Mouse (Mus musculus): Measurements from ENCODE around the gene Hgd. TPM values are rescaled to one million over a fixed set of nuclear protein-coding genes. Genes with fewer than 3 reads are reported as not detected.
A peak's percentile ranks its signal among the peaks of the same experiment; 100 is the strongest.

The Hgd gene
- polyA plus RNA-seq, 1 experiment, result 0.08 TPM

DNA sequence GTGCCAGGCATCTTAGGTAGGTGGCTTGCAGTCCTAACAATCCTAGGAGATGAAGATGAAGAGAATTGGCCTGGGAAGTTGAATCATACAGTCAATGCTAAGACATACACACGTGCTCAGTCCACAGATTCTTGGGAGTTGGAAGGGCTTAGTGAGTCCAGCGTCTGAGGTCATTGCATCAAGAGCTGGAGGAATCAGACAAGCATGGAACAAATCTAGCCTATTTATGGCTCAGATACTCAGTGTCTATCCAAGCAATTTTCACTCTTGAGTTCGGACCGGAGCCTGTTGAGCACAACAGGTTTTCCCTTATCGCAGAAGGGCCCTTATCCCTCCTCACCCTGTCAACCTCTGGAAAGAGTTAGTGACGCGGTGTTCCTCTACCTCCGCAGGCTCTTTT is 11.6 kb downstream of the Hgd start:
- H3K4me3 ChIP-seq (ENCODE audit: low read depth, low read length), result no peak overlapping the region
- WGBS, result 71% methylated on average over 8 of the region's 8 CpGs
- H3K36me3 ChIP-seq (ENCODE audit: control insufficient read depth, insufficient read depth, low read length), result no peaks in the 10 kb centered on the region
- H3K27ac ChIP-seq (ENCODE audit: insufficient read depth, low read depth, low read length), result peak overlapping the region; percentile 76
- no peaks in the 10 kb centered on the region for H3K27me3 ChIP-seq (ENCODE audit: control insufficient read depth, insufficient read depth, low read length)
- H3K4me1 ChIP-seq (ENCODE audit: control insufficient read depth, insufficient read depth, insufficient read length, low read length), result peaks cover 23% of the 10 kb centered on the region; the same call in 1 of the 2 replicates
- TF ChIP-seq POLR2A (IDR thresholded peaks at IDR 0.05; ENCODE audit: low read depth, low read length) (no peak), CTCF (IDR thresholded peaks at IDR 0.05; ENCODE audit: extremely low read depth, insufficient read length, insufficient replicate concordance, low read depth, low read length) (no peak)

GRCm38 (mm10) chr16:37597412-37597811 is 17.5 kb downstream of the Hgd start:
- Histone ChIP-seq H3K36me3 (ENCODE audit: control insufficient read depth, insufficient read depth, low read length) (no peaks in the 10 kb centered on the region), H3K4me1 (ENCODE audit: control insufficient read depth, insufficient read depth, insufficient read length, low read length) (peaks cover 12% of the 10 kb centered on the region; the same call in 1 of the 2 replicates), H3K27me3 (ENCODE audit: control insufficient read depth, insufficient read depth, low read length) (no peaks in the 10 kb centered on the region; the same call in 1 of the 2 replicates), H3K27ac (ENCODE audit: insufficient read depth, low read depth, low read length) (peak overlapping the region; percentile 87), H3K4me3 (ENCODE audit: low read depth, low read length) (no peak overlapping the region)
- WGBS, result 21% methylated on average over 5 of the region's 5 CpGs
- TF ChIP-seq CTCF (IDR thresholded peaks at IDR 0.05; ENCODE audit: extremely low read depth, insufficient read length, insufficient replicate concordance, low read depth, low read length) (no peak), POLR2A (IDR thresholded peaks at IDR 0.05; ENCODE audit: low read depth, low read length) (no peak)

DNA sequence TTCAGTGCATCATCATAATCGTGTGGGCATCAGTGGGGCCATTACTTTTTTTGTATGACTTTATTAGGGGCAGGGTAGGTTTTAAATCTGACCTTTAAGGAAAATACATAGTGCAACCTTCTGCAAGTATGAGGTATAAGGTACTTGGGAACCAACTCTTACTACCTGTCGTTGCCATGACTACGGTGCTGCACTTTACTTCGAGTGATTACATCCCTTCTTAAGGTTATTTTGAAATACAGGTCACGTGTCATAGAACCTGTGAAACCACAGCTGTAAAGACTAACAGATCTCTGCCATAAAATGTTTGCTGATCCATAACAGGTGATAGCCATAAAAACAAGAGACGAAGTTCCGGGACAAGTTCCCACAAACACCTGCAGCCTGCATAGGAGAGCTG is 18.5 kb downstream of the Hgd start:
- no peaks in the 10 kb centered on the region for H3K36me3 ChIP-seq (ENCODE audit: control insufficient read depth, insufficient read depth, low read length)

DNA sequence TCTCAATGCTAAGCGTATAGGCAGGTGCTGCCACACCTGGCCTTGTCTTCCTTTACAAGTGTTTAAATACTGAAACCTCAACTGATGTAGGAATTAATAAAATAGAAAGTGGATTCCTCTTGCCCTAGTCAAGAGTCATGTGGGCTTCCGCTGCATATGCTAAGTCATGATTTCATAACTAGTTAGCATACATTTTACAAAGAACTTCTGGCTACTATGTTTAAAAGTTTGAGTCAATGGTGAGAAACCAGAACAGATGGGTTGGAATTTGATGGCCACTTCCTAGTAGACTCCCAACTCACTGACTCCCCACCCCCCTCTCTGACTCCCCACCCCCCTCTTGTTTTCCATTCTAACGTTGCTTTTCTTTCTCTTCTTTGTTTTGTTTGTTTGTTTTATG is 19.4 kb downstream of the Hgd start:
- WGBS, result 51% methylated on average over 3 of the region's 3 CpGs
- Histone ChIP-seq H3K36me3 (ENCODE audit: control insufficient read depth, insufficient read depth, low read length) (no peaks in the 10 kb centered on the region), H3K4me3 (ENCODE audit: low read depth, low read length) (no peak overlapping the region), H3K27ac (ENCODE audit: insufficient read depth, low read depth, low read length) (no peak overlapping the region), H3K4me1 (ENCODE audit: control insufficient read depth, insufficient read depth, insufficient read length, low read length) (peaks cover 12% of the 10 kb centered on the region; the same call in 1 of the 2 replicates), H3K27me3 (ENCODE audit: control insufficient read depth, insufficient read depth, low read length) (no peaks in the 10 kb centered on the region; the same call in 1 of the 2 replicates)
- TF ChIP-seq CTCF (IDR thresholded peaks at IDR 0.05; ENCODE audit: extremely low read depth, insufficient read length, insufficient replicate concordance, low read depth, low read length) (no peak), POLR2A (IDR thresholded peaks at IDR 0.05; ENCODE audit: low read depth, low read length) (no peak)

More for the DNA sequence above, 18.5 kb downstream of the Hgd start:
- no peak for TF ChIP-seq CTCF (IDR thresholded peaks at IDR 0.05; ENCODE audit: extremely low read depth, insufficient read length, insufficient replicate concordance, low read depth, low read length)
- TF ChIP-seq POLR2A (IDR thresholded peaks at IDR 0.05; ENCODE audit: low read depth, low read length), result no peak
- no peak overlapping the region for H3K4me3 ChIP-seq (ENCODE audit: low read depth, low read length)
- 33% methylated on average over 7 of the region's 7 CpGs for WGBS
- H3K4me1 ChIP-seq (ENCODE audit: control insufficient read depth, insufficient read depth, insufficient read length, low read length), result peaks cover 12% of the 10 kb centered on the region; the same call in 1 of the 2 replicates
- H3K27me3 ChIP-seq (ENCODE audit: control insufficient read depth, insufficient read depth, low read length), result no peaks in the 10 kb centered on the region; the same call in 1 of the 2 replicates
- H3K27ac ChIP-seq (ENCODE audit: insufficient read depth, low read depth, low read length), result no peak overlapping the region

- Histone ChIP-seq H3K36me3 (ENCODE audit: control insufficient read depth, insufficient read depth, low read length) (no peaks in the 10 kb centered on the region), H3K27me3 (ENCODE audit: control insufficient read depth, insufficient read depth, low read length) (no peaks in the 10 kb centered on the region; the same call in 1 of the 2 replicates), H3K4me3 (ENCODE audit: low read depth, low read length) (no peak overlapping the region), H3K27ac (ENCODE audit: insufficient read depth, low read depth, low read length) (no peak overlapping the region), H3K4me1 (ENCODE audit: control insufficient read depth, insufficient read depth, insufficient read length, low read length) (peaks cover 2% of the 10 kb centered on the region; the same call in 1 of the 2 replicates)
- TF ChIP-seq POLR2A (IDR thresholded peaks at IDR 0.05; ENCODE audit: low read depth, low read length), result no peak
- no peak for TF ChIP-seq CTCF (IDR thresholded peaks at IDR 0.05; ENCODE audit: extremely low read depth, insufficient read length, insufficient replicate concordance, low read depth, low read length)
- 93% methylated on average over 1 of the region's 1 CpGs for whole genome bisulfite sequencing
Measured at GRCm38 (mm10) chr16:37603431-37603830, 23.5 kb downstream of the Hgd start.

GRCm38 (mm10) chr16:37604243-37604642 is 24.3 kb downstream of the Hgd start:
- 76% methylated on average over 6 of the region's 6 CpGs for WGBS
- Histone ChIP-seq H3K36me3 (ENCODE audit: control insufficient read depth, insufficient read depth, low read length) (no peaks in the 10 kb centered on the region), H3K27me3 (ENCODE audit: control insufficient read depth, insufficient read depth, low read length) (no peaks in the 10 kb centered on the region), H3K27ac (ENCODE audit: insufficient read depth, low read depth, low read length) (no peak overlapping the region), H3K4me3 (ENCODE audit: low read depth, low read length) (no peak overlapping the region), H3K4me1 (ENCODE audit: control insufficient read depth, insufficient read depth, insufficient read length, low read length) (no peaks in the 10 kb centered on the region)
- TF ChIP-seq CTCF (IDR thresholded peaks at IDR 0.05; ENCODE audit: extremely low read depth, insufficient read length, insufficient replicate concordance, low read depth, low read length) (no peak), POLR2A (IDR thresholded peaks at IDR 0.05; ENCODE audit: low read depth, low read length) (no peak)

GRCm38 (mm10) chr16:37610333-37610732 is 30.4 kb downstream of the Hgd start:
- H3K36me3 ChIP-seq (ENCODE audit: control insufficient read depth, insufficient read depth, low read length), result no peaks in the 10 kb centered on the region
- no peaks in the 10 kb centered on the region for H3K27me3 ChIP-seq (ENCODE audit: control insufficient read depth, insufficient read depth, low read length)
- H3K4me3 ChIP-seq (ENCODE audit: low read depth, low read length), result no peak overlapping the region
- TF ChIP-seq CTCF (IDR thresholded peaks at IDR 0.05; ENCODE audit: extremely low read depth, insufficient read length, insufficient replicate concordance, low read depth, low read length) (no peak), POLR2A (IDR thresholded peaks at IDR 0.05; ENCODE audit: low read depth, low read length) (no peak)
- no peaks in the 10 kb centered on the region for H3K4me1 ChIP-seq (ENCODE audit: control insufficient read depth, insufficient read depth, insufficient read length, low read length)
- 85% methylated on average over 8 of the region's 8 CpGs for WGBS
- H3K27ac ChIP-seq (ENCODE audit: insufficient read depth, low read depth, low read length), result no peak overlapping the region

Data from small intestine, adult 2 months (tissue).